Mouse (Mus musculus) layer of hippocampus, adult 2 months (tissue): ENCODE data around the gene Card19. TPM values are rescaled to one million over a fixed set of nuclear protein-coding genes. Genes with fewer than 3 reads are reported as not detected.

Experiments
- DNase-seq, 2 experiments: peaks; one replicate each; pipeline ENCODE4 v3.0.0; 2022; ENCODE audit warnings: low spot score in 2 of 2
- H3K27ac ChIP-seq: fragments of 200-600 bp; 2 replicates; pipeline ENCODE4 v1.8.1; 2022
- H3K4me3 ChIP-seq: fragments of 200-600 bp; 2 replicates; pipeline ENCODE4 v1.8.1; 2022; ENCODE audit warnings: mild to moderate bottlenecking
- CTCF ChIP-seq: fragments of 200-600 bp; conservative IDR thresholded peaks from 2 replicates; pipeline ENCODE4 v1.8.1; 2022; ENCODE audit warnings: antibody characterized with exemption, mild to moderate bottlenecking, moderate library complexity
- total RNA-seq, 2 experiments: library from RNA; stranded (reverse); gene quantifications; 2 replicates each; pipeline ENCODE4 v1.2.3; 2021

The Card19 gene
- total RNA-seq, 2 experiments from 2014 or later, result 14.8 to 15.3 TPM

DNA sequence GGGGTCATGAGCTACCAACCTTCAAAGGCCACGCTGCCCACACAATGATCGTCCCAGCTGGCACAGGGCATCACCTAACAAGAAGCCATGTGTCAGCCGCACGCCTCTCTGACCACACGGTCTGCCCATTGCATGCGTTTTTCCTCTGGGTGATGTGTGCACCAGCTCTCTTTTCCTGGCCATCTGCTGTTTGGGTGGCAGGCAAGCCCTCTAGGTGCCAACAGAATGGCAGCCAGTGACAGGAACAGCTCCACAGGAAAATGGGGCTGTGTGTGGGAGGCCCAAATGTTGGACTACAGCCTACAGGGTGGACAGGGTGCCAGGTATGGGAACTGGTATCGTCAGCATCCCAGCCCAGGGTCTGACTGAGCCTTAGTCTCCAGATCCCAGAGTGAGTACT lies 43.5 kb downstream of the Card19 start:
- DNase-seq, result peak; percentile 33 to 38
- Histone ChIP-seq H3K4me3 (no peak overlapping the region), H3K27ac (0 out of 2 replicates have a peak overlapping the region, but pooled peaks have one; percentile 7)
- no peak for TF ChIP-seq CTCF

DNA sequence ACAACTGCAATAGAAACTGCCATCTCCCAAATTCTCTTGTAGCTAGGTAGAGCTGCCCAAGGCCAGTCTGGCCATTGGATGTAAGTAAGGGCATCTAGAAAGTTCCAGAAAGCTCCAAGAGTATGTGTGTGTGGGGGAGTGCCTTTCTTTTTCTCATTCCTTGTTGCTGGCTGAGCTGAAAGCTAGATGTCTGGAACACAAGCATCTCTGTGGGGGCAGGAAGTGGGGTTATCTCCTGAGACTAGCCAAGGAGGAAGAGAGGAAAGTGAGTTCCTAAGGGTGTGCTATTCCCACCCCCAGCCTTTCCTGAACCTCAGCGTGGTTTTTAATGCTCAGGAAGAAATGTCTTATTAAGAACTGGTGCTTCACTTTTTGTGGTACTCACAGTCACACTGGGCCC lies 44.1 kb downstream of the Card19 start:
- no peak for DNase-seq
- H3K4me3 ChIP-seq, result no peak overlapping the region
- no peak for TF ChIP-seq CTCF
- no peak overlapping the region for H3K27ac ChIP-seq

DNA sequence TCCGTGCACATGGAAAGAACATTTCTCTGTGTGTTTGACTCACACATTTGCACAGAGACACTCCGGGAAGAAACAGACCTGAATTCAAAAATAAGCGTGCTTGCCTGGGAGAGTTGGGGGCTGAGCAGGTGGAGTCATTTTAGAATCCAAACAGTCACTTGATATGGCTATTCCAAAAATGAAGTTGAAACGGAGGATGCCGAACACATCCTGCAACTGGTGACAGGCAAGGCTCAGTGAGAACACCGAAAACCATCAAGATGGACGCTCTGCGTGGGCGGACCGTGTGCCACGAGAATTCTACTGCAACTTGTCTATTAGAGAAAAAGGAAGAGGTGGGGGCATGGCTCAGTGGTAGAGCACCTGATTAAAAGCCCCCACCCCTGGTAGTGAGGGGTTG lies 45.2 kb downstream of the Card19 start:
- Histone ChIP-seq H3K4me3 (no peak overlapping the region), H3K27ac (no peak overlapping the region)
- no peak for TF ChIP-seq CTCF
- DNase-seq, result no peak

DNA sequence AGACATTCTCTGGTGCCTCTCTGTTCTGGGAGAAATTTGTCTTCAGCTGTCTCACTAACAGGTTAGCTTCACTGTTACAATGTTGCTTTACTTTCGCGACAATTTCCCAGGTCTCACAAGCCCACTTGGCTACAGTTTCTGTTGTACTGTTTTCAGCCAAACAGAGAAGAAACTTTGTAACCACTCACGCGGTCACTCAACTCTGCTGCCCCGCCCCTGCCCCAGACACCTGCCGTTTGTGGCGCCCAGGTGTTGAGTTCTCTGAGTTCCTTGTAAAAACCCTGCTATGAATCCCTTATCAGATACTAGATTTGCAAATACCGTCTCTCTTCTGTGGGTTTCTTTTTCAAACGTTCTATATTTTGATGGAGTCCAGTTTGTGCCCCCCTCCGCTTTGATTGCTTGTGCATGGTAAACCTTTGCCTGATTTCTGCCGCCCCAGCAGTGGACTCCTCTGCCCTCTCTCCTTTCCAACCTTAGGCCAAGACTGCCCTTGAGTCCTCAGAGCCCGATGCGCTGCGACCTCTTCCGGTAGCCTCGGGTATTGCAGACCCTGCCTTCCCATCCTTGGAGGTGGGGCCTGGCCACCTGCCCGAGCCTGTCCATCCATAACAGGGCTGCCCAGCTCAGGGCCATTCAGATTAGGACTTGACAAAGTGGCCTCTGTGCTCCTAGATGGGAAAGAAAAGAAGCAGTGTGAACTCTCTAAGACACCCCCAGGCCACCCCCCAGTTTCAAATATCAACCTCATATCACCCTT lies 46.2 kb downstream of the Card19 start:
- Histone ChIP-seq H3K4me3 (no peak overlapping the region), H3K27ac (no peak overlapping the region)
- TF ChIP-seq CTCF, result peak; percentile 99
- DNase-seq, result peak; percentile 72 to 92

DNA sequence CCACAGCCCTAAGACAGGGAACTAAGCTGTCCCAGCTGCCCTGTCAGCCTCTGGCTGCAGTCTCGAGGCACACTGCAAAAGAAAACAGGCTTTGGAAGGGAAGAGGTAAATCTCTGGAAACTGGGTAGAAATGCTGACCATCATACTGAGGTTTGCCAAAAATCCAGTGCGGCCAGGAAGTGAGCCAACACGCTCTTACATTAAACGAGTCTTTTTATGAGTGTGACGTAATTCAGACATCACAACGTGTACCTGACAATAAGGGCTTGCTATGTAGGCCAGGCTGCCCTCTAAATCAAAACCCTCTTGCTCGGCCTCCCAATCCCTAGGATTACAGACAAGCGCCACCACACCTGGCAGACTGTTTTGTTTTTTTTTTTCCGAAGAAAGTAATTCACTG lies 48.8 kb downstream of the Card19 start:
- Histone ChIP-seq H3K27ac (no peak overlapping the region), H3K4me3 (no peak overlapping the region)
- TF ChIP-seq CTCF, result no peak
- no peak for DNase-seq

DNA sequence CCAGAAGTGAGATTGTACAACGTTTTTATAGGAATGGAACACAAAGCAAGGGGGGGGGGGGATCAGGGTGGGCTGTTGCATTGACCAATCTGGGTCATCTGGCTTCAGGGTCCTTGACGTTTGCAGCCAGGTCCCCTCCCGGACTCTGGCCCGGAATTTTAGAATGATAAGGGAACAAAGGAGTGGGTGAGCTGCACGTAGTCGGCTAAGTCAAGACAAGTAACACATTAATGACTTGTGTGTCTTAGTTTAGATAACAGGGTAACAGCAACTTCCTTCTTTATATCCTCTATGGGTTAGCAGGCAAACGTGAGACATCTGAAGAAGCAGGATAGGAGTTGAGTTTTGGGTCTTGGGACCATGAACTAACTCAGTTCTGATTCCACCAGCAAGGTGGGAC lies 52.2 kb downstream of the Card19 start:
- Histone ChIP-seq H3K27ac (no peak overlapping the region), H3K4me3 (no peak overlapping the region)
- no peak for TF ChIP-seq CTCF
- no peak for DNase-seq

DNA sequence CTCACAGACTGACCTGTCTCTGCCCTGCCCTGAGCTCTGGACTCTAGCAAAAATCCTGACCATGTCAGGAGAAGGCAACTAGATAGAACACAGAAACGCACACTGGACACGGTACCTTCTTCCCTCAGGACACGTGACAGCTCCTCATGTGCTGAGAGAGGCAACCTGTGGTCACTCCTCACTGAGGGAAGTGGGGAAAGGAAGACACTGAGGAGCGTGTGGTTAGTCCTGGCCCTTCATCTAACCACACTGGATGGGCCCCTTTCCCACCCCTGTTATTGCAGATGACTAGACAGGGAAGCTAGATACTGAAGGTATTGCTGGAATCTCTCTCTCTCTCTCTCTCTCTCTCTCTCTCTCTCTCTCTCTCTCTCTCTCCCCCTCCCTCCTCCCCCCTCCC lies 53.1 kb downstream of the Card19 start:
- TF ChIP-seq CTCF, result no peak
- no peak overlapping the region for H3K4me3 ChIP-seq
- DNase-seq, result no peak
- no peak overlapping the region for H3K27ac ChIP-seq

DNA sequence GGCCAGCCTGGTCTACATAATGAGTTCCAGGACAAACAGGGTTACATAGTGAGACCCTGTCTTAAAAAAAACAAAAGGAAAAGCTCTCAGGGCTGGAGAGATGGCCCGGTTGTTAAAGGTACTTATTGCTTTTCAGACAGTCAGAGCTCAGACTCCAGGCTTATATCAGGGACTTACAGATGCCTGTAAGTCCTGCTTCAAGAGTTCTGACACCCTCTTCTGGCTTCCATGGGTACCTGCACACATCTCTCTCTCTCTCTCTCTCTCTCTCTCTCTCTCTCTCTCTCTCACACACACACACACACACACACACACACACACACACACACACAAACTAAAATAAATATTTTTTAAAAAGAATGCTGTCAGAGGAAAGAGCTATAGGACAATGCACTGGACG lies 54.6 kb downstream of the Card19 start:
- 0 out of 2 replicates have a peak, but pooled peaks have one; percentile 4 for TF ChIP-seq CTCF
- Histone ChIP-seq H3K27ac (no peak overlapping the region), H3K4me3 (no peak overlapping the region)
- no peak for DNase-seq

DNA sequence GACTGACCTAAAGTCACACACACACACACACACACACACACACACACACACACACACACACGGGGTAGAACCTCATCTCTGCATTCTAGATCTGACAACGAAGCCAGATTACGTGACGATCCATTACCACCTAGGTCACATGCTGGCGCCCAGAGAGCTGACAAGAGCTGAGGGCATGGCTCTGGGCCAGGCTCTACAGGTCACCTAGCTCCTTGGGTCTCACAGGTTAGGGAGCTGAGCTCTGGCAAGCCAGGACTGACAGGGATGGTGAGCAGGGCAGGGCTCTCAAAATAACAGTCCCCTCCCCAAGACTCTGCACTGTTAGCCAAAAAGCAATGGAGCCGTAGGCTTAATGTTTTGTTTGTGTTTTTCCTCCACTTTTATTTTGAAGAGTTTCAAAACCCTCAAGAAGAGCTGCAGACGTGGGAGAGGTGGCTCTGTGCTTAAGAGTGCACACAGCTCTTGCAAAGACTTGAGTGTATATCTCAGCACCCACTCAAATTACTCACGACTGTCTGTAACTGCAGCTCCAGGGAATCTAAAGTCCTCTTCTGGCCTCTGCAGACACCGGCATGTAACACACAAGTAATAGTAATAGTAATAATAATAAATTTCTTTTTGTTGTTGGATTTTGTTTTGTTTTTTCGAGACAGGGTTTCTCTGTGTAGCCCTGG lies 57.7 kb downstream of the Card19 start:
- DNase-seq, result no peak
- TF ChIP-seq CTCF, result no peak
- H3K27ac ChIP-seq, result no peak overlapping the region
- no peak overlapping the region for H3K4me3 ChIP-seq

DNA sequence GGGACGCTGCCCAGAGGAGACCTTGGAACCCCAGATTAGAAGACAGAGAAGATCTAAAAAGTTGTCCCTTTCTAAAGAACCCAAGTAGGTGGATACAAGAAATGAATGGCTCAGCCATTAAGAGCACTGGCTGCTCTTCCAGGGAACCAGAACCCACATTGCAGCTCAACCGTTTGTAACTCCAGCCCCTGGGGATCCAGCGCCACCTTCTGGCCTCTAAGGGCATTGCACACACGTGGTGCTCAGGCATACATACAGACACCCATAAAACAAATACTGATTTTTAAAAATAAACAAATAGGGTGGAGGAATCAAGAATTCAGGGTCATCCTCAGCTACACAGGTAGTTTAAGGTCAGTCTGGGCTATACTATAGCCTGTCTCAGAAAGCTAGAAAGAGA lies 59.2 kb downstream of the Card19 start:
- peak; percentile 66 for TF ChIP-seq CTCF
- no peak overlapping the region for H3K27ac ChIP-seq
- no peak for DNase-seq
- no peak overlapping the region for H3K4me3 ChIP-seq

DNA sequence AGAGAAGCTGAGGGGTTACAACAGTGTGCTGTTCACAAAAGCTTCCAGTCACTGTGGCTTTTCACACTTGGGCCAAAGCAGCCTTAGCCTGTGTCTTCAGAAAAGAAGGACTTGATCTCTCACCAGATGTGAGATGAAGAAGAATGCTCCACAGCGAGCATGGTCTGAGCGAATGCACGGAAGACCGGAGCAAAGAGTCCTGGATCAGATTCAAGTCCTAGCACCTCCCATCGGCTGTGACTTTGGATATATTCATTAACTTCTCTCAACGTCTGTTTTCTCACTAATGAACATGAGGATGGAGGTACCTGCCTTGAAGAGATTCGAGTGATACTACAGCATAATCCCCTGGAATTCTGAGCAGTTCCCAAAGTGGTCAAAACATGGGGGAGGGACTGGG lies 61.2 kb downstream of the Card19 start:
- TF ChIP-seq CTCF, result no peak
- Histone ChIP-seq H3K4me3 (no peak overlapping the region), H3K27ac (no peak overlapping the region)
- no peak for DNase-seq

DNA sequence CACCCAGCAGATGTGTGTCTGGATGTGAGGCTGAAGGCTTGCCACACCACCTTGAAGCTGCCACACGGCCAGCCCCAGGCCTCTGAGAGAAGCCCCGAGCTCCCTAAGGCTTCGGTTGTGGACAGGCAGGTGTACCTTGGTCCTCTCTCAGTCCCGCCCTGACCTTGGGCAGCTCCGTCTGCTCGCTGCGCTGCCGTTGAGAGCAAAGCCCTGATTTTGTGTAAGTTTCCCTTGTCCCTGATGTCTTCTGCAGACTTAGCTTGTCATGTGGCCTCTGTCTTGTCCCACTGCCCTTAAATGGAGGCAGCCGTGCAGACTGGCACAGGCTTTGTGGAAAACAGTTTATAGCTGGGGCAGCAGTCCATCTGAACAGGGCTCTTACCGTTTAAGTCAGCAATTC lies 61.8 kb downstream of the Card19 start:
- H3K4me3 ChIP-seq, result no peak overlapping the region
- TF ChIP-seq CTCF, result no peak
- no peak for DNase-seq
- no peak overlapping the region for H3K27ac ChIP-seq

Other genes with a start within 250 kb of the Card19 start
- 100 to 1,000 TPM; 112 to 120 TPM for gene Fam120a, start 248.0 kb downstream of the Card19 start, total RNA-seq
- gene Wnk2, start 68.0 kb downstream of the Card19 start, total RNA-seq, result 100 to 1,000 TPM in 1 of 2 experiments, 10 to 100 TPM in 1; 99.2 to 101 TPM
- 10 to 100 TPM; 17.9 to 20.3 TPM for gene Ninj1, start 28.6 kb downstream of the Card19 start, total RNA-seq
- 1 to 10 TPM; 1.7 TPM for gene Susd3, start 32.7 kb upstream of the Card19 start, total RNA-seq
- gene Fgd3, start 104.3 kb upstream of the Card19 start, total RNA-seq, result 1 to 10 TPM; 5.6 to 7.1 TPM
- gene Bicd2, start 125.5 kb upstream of the Card19 start, total RNA-seq, result 10 to 100 TPM; 55.2 to 55.3 TPM
- 10 to 100 TPM; 33.1 to 41.0 TPM for gene Ippk, start 205.2 kb upstream of the Card19 start, total RNA-seq